Mouse (Mus musculus) heart, adult 2 months (tissue): ENCODE results near the gene Col15a1. TPM values are rescaled to one million over a fixed set of nuclear protein-coding genes. Genes with fewer than 3 reads are reported as not detected.

Experiments
- DNase-seq, 2 experiments: peaks; one replicate each; pipeline ENCODE4 v3.0.0; 2021
- H3K27ac ChIP-seq: fragments of 200-600 bp; 2 replicates; pipeline ENCODE4 v1.8.1; 2022
- H3K27me3 ChIP-seq: fragments of 200-500 bp; 2 replicates; pipeline ENCODE4 v1.6.1; 2012; ENCODE audit warnings: mild to moderate bottlenecking, low read length, inconsistent platforms, mixed read lengths; ENCODE audit not compliant: control insufficient read depth, insufficient read depth
- H3K36me3 ChIP-seq: fragments of 200-500 bp; 2 replicates; pipeline ENCODE4 v1.6.1; 2012; ENCODE audit warnings: low read length, inconsistent platforms; ENCODE audit not compliant: control insufficient read depth, insufficient read depth
- H3K4me1 ChIP-seq: fragments of 200-500 bp; 2 replicates; pipeline ENCODE4 v1.6.1; 2011; ENCODE audit warnings: low read length; ENCODE audit not compliant: control insufficient read depth, insufficient read depth
- H3K4me3 ChIP-seq: fragments of 200-600 bp; 2 replicates; pipeline ENCODE4 v1.8.1; 2022
- H3K79me2 ChIP-seq: fragments of 200-500 bp; replicated peaks from 2 replicates; pipeline ENCODE4 v1.6.1; 2012; ENCODE audit warnings: mild to moderate bottlenecking, inconsistent platforms, low read length, moderate library complexity, mixed read lengths; ENCODE audit not compliant: control insufficient read depth, insufficient read depth
- H3K9ac ChIP-seq: fragments of 200-500 bp; 2 replicates; pipeline ENCODE4 v1.6.1; 2012; ENCODE audit warnings: low read depth, mild to moderate bottlenecking, control low read depth, inconsistent platforms, low read length, mixed read lengths
- CTCF ChIP-seq: fragments of 200-600 bp; IDR thresholded peaks from 2 replicates; pipeline ENCODE4 v1.8.1; 2022; ENCODE audit warnings: antibody characterized with exemption, mild to moderate bottlenecking, moderate library complexity
- EP300 ChIP-seq: fragments of 200-500 bp; IDR thresholded peaks from 2 replicates; pipeline ENCODE4 v1.6.1; 2011; ENCODE audit warnings: low read depth, low read length, control low read depth; ENCODE audit not compliant: insufficient read depth
- POLR2A ChIP-seq: fragments of 200-500 bp; IDR thresholded peaks from 2 replicates; pipeline ENCODE4 v1.6.1; 2011; ENCODE audit warnings: mild to moderate bottlenecking, low read depth, low read length, control low read depth; ENCODE audit not compliant: insufficient read depth
- WGBS: fragments of 180-500 bp; shearing (Covaris S2); methylation state at CpG from one replicate; pipeline ENCODE4 v1.1.7; 2018; 5-methylcytosine and 5-hydroxymethylcytosine counted together
- intact Hi-C: fragments of 180-260 bp; cut with DNase I; formaldehyde crosslinking; loops from one replicate; pipeline ENCODE4 v1.15.1; 2025
- polyA plus RNA-seq: library from polyadenylated mRNA; depleted of rRNA; stranded (reverse); fragments of >200 nt; gene quantifications from 2 replicates; pipeline ENCODE4 v1.2.3, GENCODE M21; 2012
- total RNA-seq, 2 experiments: library from RNA; stranded (reverse); gene quantifications; 2 replicates each; pipeline ENCODE4 v1.2.3; 2021

The Col15a1 gene
- total and polyA plus RNA-seq, 3 experiments = 36.9 to 97.6 (median 86.4) TPM

DNA sequence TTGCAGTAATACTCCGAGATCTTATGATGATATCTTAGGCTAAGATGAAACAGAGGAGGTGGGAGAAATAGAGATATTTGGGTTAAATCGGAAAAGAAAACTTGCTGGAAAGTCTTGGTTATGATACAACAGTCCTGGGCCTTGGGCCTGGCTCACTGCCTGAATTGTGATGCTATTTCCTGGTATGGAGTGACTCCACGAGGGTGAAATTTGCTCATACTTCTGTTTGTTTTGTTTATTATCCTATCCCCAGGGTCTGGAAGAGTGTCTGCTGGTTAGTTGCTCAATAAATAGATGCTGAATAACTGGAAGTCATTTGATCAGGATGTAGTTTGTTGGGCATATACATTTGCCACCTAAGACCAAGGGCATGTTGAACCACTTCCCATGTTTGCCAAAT, 119.8 kb downstream of the Col15a1 start:
- TF ChIP-seq POLR2A (no peak), EP300 (no peak), CTCF (no peak)
- Histone ChIP-seq H3K36me3 (no peaks in the 10 kb centered on the region), H3K27ac (no peak overlapping the region), H3K9ac (no peak overlapping the region), H3K4me1 (no peaks in the 10 kb centered on the region), H3K4me3 (no peak overlapping the region), H3K79me2 (no peaks in the 10 kb centered on the region), H3K27me3 (no peaks in the 10 kb centered on the region)
- intact Hi-C loops = no loop called here
- WGBS = 55% methylated on average over 3 of the region's 3 CpGs
- DNase-seq = no peak

DNA sequence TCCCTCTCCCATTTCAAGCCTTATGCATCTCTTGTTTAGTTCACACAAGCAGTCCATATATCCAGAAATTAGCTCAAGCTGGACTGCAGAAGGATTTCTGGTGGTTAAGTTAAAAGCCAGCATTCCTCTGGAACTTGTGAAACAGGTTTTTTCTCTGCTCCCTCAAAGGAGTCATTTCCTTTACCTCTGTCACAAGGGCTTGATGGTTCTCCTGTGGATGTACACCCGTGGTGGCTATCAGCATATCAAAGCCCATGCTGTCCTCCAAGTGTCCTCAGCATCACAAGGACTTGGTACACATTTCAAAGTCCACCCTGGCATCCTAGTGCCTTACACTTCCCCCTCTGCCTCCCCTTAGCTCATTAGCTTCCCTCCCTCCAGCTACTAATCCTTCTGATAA, 121.3 kb downstream of the Col15a1 start:
- Histone ChIP-seq H3K4me3 (no peak overlapping the region), H3K9ac (no peak overlapping the region), H3K4me1 (no peaks in the 10 kb centered on the region), H3K36me3 (no peaks in the 10 kb centered on the region), H3K79me2 (no peaks in the 10 kb centered on the region), H3K27me3 (peaks cover 1% of the 10 kb centered on the region; the same call in 1 of the 2 replicates), H3K27ac (no peak overlapping the region)
- intact Hi-C loops = no loop called here
- no peak for DNase-seq
- TF ChIP-seq POLR2A = no peak
- TF ChIP-seq CTCF = no peak
- no peak for TF ChIP-seq EP300
- WGBS = 26% methylated on average over 1 of the region's 1 CpGs

DNA sequence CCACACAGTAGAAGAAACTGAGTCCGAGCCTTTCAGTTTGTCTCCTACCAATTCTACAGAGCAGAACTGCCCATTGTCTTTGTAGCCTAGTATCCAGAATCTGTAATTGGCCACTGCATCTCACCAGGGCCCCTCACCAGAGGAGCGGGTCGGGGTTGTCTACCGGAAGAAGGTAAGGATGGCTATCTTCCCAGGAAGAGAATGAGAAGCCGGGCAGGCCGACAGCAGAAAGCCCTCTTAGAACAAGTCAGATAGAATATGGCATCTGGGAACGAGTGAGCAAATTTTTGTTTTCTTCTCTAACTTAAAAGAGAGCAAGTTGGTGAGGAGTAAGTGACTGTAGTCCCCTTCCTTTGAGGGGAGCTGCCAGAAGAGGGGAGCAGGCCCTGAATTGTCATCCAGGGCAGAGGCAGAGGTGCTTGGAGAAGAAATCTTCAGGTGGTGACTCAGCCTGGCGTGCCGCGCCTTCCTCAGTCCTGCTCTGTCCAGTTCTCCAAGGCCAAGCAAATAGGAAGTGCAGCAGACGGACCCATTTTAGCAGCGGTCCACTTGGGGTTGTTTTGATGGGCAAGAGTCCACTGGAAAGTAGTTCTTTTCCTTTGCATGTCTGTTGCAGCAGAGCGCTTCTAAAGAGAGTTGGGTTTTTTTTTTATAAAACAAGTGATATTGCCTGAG, 122.6 kb downstream of the Col15a1 start:
- no peak for TF ChIP-seq CTCF
- no peak for TF ChIP-seq POLR2A
- no peak for TF ChIP-seq EP300
- H3K27ac ChIP-seq = no peak overlapping the region
- intact Hi-C loops = no loop called here
- H3K4me1 ChIP-seq = no peaks in the 10 kb centered on the region
- no peaks in the 10 kb centered on the region for H3K79me2 ChIP-seq
- H3K27me3 ChIP-seq = peaks cover 1% of the 10 kb centered on the region; the same call in 1 of the 2 replicates
- DNase-seq = no peak
- no peak overlapping the region for H3K9ac ChIP-seq
- WGBS = 65% methylated on average over 13 of the region's 13 CpGs
- no peaks in the 10 kb centered on the region for H3K36me3 ChIP-seq
- H3K4me3 ChIP-seq = no peak overlapping the region

DNA sequence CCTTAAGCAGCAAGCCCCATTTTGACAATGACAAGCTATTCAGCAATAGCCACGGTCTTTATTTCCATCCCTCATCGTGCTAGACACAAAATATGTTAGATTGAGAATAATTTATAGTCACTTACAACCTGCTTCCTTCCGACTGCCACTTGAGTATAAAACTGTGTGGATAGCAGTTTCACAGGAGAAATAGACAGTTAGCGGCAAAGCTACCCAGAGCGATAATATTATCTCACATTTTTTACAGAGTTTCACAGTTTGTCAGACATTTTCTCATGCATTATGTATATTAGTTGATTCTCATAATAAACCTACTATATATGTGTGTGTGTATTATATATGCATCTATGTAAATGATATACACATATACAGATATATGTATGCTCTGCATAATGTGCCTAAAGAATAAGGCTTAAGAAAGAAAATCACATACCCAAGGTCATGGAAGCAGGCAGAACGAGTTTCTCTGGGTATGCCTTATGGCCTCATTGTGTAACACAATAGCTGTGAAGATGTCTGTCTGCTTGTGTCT, 124.9 kb downstream of the Col15a1 start:
- peaks cover 1% of the 10 kb centered on the region; the same call in 1 of the 2 replicates for H3K27me3 ChIP-seq
- TF ChIP-seq POLR2A = no peak
- TF ChIP-seq CTCF = no peak
- no peak for TF ChIP-seq EP300
- H3K36me3 ChIP-seq = no peaks in the 10 kb centered on the region
- H3K79me2 ChIP-seq = no peaks in the 10 kb centered on the region
- H3K4me3 ChIP-seq = no peak overlapping the region
- H3K27ac ChIP-seq = no peak overlapping the region
- H3K4me1 ChIP-seq = no peaks in the 10 kb centered on the region
- no peak for DNase-seq
- intact Hi-C loops = no loop called here
- 88% methylated on average over 6 of the region's 6 CpGs for WGBS
- no peak overlapping the region for H3K9ac ChIP-seq

DNA sequence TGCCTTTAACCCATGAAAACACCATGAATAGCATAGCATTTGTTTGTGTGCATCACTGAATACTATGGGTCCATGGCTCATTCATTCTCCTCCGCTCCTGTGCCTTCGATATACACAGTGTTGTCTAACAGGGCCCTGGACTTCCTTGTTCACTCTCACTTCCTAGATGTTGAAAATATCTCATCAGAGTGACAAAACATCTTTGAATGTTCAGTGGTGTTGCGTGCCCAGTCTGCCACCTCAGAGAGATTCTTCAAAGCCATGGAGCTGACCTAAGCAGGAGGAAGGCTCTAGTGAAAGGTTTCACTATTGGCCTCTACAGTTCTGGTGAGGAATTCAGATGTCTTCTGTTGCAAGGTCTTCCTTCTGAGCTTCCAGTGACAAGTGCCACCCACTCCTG, 125.6 kb downstream of the Col15a1 start:
- no peak overlapping the region for H3K4me3 ChIP-seq
- DNase-seq = no peak
- TF ChIP-seq POLR2A (no peak), CTCF (no peak), EP300 (no peak)
- no peak overlapping the region for H3K9ac ChIP-seq
- H3K79me2 ChIP-seq = no peaks in the 10 kb centered on the region
- no peaks in the 10 kb centered on the region for H3K4me1 ChIP-seq
- H3K36me3 ChIP-seq = no peaks in the 10 kb centered on the region
- peaks cover 1% of the 10 kb centered on the region; the same call in 1 of the 2 replicates for H3K27me3 ChIP-seq
- H3K27ac ChIP-seq = no peak overlapping the region
- intact Hi-C loops = no loop called here
- WGBS = 80% methylated on average over 3 of the region's 3 CpGs

DNA sequence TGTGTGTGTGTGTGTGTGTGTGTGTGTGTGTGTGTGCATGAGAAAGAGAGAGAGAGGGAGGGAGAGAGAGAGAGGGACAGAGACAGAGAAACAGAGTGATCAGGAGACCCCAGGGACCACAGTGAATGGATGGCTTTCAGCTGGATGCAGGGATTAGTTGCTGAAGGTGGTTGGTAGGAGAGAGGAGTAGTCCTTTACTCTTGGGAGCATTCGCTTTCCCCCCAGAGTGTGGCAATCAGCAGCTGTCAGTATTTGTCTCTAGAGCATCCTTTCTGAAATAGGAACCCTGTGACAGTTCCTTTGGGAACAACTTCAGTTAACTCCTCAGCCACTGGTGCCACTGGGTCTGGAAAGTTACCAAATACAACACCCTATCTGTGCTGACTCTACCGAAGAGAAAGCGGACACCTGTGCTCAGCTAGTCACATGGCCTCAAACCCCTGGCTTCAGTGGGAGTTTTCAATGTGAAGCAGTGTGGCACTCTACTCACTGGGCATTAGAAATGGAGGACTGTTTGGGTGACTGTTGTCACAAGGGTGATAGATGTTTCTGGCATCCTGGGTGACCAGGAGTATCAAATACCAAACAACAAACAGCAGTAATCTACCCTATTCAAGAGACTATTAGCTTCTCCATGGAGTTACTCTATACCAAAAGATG, 129.1 kb downstream of the Col15a1 start:
- H3K27ac ChIP-seq = no peak overlapping the region
- intact Hi-C loops = no loop called here
- peaks cover 1% of the 10 kb centered on the region; the same call in 1 of the 2 replicates for H3K27me3 ChIP-seq
- H3K4me3 ChIP-seq = no peak overlapping the region
- no peak overlapping the region for H3K9ac ChIP-seq
- H3K79me2 ChIP-seq = no peaks in the 10 kb centered on the region
- no peak for DNase-seq
- no peak for TF ChIP-seq CTCF
- no peak for TF ChIP-seq POLR2A
- no peaks in the 10 kb centered on the region for H3K4me1 ChIP-seq
- WGBS = 57% methylated on average over 3 of the region's 3 CpGs
- H3K36me3 ChIP-seq = no peaks in the 10 kb centered on the region
